Mouse (Mus musculus): ENCODE measurements at regions not wholly inside any gene's neighbourhood (a gene's known extent, or its start where the extent isn't known, plus 50 kb on each side); places are given as distances from the start of the nearest gene placed in this dataset.

DNA sequence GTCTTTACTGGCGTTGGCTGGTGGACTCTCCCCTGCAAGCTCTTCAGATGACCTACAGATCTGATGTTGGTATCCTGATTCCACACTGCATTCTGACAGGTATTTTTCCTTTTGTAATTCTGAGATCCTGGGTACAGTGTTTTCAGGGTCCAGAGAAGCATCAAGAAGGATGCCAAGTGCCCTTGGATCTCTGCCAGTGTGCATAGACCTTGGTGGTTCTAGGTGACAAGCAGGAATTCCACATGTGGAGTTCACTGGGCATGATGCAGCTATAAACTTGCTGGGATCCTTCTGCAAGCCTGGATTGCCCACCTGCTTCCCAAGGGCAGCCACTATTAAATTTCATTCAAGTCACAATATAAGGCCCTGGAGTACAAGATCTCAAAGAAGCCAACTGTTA, 100.0 kb upstream of the Frmd6 start:
- Histone ChIP-seq H3K9ac (ENCODE audit: low read length) (no peak overlapping the region), H3K27ac (replicated peaks; ENCODE audit: low read depth, low read length) (no peak overlapping the region), H3K36me3 (ENCODE audit: control insufficient read depth, insufficient read depth, low read length) (no peaks in the 10 kb centered on the region), H3K9me3 (ENCODE audit: control insufficient read depth, low read length) (no peaks in the 10 kb centered on the region), H3K4me3 (ENCODE audit: low read depth, low read length) (no peak overlapping the region), H3K4me1 (ENCODE audit: control insufficient read depth, insufficient read depth, low read length) (no peaks in the 10 kb centered on the region), H3K4me2 (ENCODE audit: low read depth, severe bottlenecking) (no peak overlapping the region), H3K27me3 (ENCODE audit: control insufficient read depth, insufficient read depth, low read length) (no peaks in the 10 kb centered on the region)
- 91% methylated on average over 1 of the region's 1 CpGs for WGBS
- DNase-seq (ENCODE audit: low spot score) (no peak), ATAC-seq (ENCODE audit: insufficient number of reproducible peaks, low FRiP score, low TSS enrichment, low read depth) (no peak)

DNA sequence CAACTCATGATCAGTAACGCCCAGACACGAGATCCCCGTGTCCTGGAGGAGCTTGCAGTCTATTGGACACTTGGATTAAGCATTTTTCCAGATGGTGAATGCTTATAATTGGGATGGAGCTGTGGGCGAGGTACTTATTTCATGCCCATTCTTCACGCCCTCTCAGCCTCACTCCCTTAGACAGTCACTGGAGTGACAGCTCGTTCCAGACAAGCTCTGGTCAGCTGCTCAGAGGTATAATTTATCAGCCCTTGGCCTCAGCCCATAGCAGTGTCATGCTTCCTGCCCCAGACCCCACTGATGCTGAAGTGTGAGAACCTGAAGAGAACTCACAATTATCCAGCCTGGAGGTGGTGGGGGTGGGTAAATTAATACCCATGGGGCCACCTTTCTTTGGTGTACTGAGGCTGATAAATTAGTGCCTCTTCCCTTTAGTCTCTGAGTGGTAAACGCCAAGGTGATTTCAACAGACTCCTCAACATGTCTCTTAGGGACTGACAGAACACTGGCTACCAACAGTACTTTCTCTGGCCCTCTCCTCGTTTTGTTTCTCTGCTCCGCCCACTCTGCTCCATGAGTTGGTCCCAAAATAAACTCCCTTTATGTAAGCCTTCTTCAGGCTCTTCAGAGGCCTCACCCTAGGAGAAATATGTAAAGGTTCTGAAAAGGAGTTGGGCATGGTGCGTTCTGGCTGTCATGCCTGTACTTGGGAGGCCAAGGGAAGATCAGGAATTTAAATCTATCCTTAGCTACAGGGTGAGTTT, 97.6 kb upstream of the Frmd6 start:
- Histone ChIP-seq H3K36me3 (ENCODE audit: control insufficient read depth, insufficient read depth, low read length) (no peaks in the 10 kb centered on the region), H3K9me3 (ENCODE audit: control insufficient read depth, low read length) (no peaks in the 10 kb centered on the region), H3K4me3 (ENCODE audit: low read depth, low read length) (no peak overlapping the region), H3K4me2 (ENCODE audit: low read depth, severe bottlenecking) (no peak overlapping the region), H3K4me1 (ENCODE audit: control insufficient read depth, insufficient read depth, low read length) (no peaks in the 10 kb centered on the region), H3K27me3 (ENCODE audit: control insufficient read depth, insufficient read depth, low read length) (no peaks in the 10 kb centered on the region), H3K9ac (ENCODE audit: low read length) (no peak overlapping the region), H3K27ac (replicated peaks; ENCODE audit: low read depth, low read length) (no peak overlapping the region)
- no peak for DNase-seq (ENCODE audit: low spot score)
- ATAC-seq (ENCODE audit: insufficient number of reproducible peaks, low FRiP score, low TSS enrichment, low read depth): no peak
- 78% methylated on average over 10 of the region's 10 CpGs for WGBS

DNA sequence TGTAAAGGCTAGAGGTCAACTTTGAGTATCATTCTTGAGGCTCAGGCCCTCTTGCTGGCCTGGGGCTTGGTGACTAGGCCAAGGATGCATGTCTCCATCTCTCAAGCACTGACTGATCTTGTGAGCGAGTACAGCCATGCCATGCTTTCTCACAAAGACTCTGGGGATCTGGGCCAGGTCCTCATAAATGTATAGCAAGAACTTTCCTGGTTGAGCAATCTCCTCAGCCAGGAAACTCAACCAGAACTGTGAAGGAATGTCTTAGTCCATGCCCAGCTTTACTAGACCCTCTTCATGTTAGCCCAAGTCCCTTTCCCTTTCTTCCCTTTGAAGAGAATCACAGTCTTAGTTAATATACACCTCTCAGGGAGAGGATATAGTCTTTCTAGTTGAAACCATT, 96.9 kb upstream of the Frmd6 start:
- no peak overlapping the region for H3K27ac ChIP-seq (replicated peaks; ENCODE audit: low read depth, low read length)

DNA sequence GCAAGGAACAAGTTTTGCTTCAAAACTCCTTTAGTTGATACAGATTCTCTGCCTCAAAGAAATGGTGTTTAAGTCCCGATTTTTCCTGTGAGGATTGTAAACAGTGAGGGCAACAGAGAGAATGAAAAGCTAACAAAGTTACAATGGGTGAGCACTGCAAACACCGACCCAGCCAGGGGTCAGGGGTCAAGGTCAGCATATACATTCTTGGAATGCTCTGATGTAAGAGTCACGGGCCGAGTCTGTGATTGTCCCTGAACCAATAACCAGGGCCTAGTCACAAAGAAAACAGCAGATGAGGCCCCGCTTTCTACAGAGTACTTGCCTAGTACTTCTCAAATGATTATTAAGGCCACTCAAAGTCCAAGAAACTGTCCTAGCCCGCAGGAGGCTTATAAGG, 95.4 kb upstream of the Frmd6 start:
- no peak overlapping the region for H3K9ac ChIP-seq (ENCODE audit: low read length)
- DNase-seq (ENCODE audit: low spot score) (no peak), ATAC-seq (ENCODE audit: insufficient number of reproducible peaks, low FRiP score, low TSS enrichment, low read depth) (no peak)
- no peaks in the 10 kb centered on the region for H3K4me1 ChIP-seq (ENCODE audit: control insufficient read depth, insufficient read depth, low read length)
- H3K27me3 ChIP-seq (ENCODE audit: control insufficient read depth, insufficient read depth, low read length): no peaks in the 10 kb centered on the region
- no peak overlapping the region for H3K27ac ChIP-seq (replicated peaks; ENCODE audit: low read depth, low read length)
- WGBS: 54% methylated on average over 6 of the region's 6 CpGs
- no peak overlapping the region for H3K4me3 ChIP-seq (ENCODE audit: low read depth, low read length)
- no peaks in the 10 kb centered on the region for H3K36me3 ChIP-seq (ENCODE audit: control insufficient read depth, insufficient read depth, low read length)
- no peaks in the 10 kb centered on the region for H3K9me3 ChIP-seq (ENCODE audit: control insufficient read depth, low read length)
- H3K4me2 ChIP-seq (ENCODE audit: low read depth, severe bottlenecking): no peak overlapping the region

More for the DNA sequence above, 96.9 kb upstream of the Frmd6 start:
- no peak overlapping the region for H3K4me2 ChIP-seq (ENCODE audit: low read depth, severe bottlenecking)
- no peaks in the 10 kb centered on the region for H3K4me1 ChIP-seq (ENCODE audit: control insufficient read depth, insufficient read depth, low read length)
- H3K36me3 ChIP-seq (ENCODE audit: control insufficient read depth, insufficient read depth, low read length): no peaks in the 10 kb centered on the region
- H3K9ac ChIP-seq (ENCODE audit: low read length): no peak overlapping the region
- 93% methylated on average over 1 of the region's 1 CpGs for WGBS
- no peak for DNase-seq (ENCODE audit: low spot score)
- H3K27me3 ChIP-seq (ENCODE audit: control insufficient read depth, insufficient read depth, low read length): no peaks in the 10 kb centered on the region
- no peaks in the 10 kb centered on the region for H3K9me3 ChIP-seq (ENCODE audit: control insufficient read depth, low read length)
- ATAC-seq (ENCODE audit: insufficient number of reproducible peaks, low FRiP score, low TSS enrichment, low read depth): no peak
- H3K4me3 ChIP-seq (ENCODE audit: low read depth, low read length): no peak overlapping the region

DNA sequence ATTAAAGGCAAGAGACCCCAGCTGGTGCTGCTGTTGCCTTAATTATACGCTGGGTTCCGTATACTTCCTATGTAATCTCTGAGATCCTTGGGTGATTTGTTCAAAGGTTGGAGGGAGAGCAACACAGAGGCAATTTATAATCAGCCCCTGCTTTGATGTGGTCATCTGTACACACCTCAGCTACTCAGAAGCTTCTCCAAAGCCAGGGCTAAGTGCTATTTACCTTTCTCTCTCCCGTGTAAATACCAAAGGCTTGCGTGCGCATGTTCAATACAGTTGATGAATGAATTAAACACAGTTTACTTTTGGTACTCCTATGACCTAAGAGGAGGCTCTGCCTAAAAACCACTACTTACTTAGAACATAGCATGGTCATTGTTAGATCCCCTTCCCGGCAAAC, 93.8 kb upstream of the Frmd6 start:
- Histone ChIP-seq H3K27ac (replicated peaks; ENCODE audit: low read depth, low read length) (no peak overlapping the region), H3K4me3 (ENCODE audit: low read depth, low read length) (no peak overlapping the region), H3K27me3 (ENCODE audit: control insufficient read depth, insufficient read depth, low read length) (no peaks in the 10 kb centered on the region), H3K4me2 (ENCODE audit: low read depth, severe bottlenecking) (no peak overlapping the region), H3K36me3 (ENCODE audit: control insufficient read depth, insufficient read depth, low read length) (no peaks in the 10 kb centered on the region), H3K9ac (ENCODE audit: low read length) (no peak overlapping the region), H3K9me3 (ENCODE audit: control insufficient read depth, low read length) (no peaks in the 10 kb centered on the region), H3K4me1 (ENCODE audit: control insufficient read depth, insufficient read depth, low read length) (no peaks in the 10 kb centered on the region)
- 77% methylated on average over 6 of the region's 6 CpGs for WGBS
- ATAC-seq (ENCODE audit: insufficient number of reproducible peaks, low FRiP score, low TSS enrichment, low read depth) (no peak), DNase-seq (ENCODE audit: low spot score) (no peak)

DNA sequence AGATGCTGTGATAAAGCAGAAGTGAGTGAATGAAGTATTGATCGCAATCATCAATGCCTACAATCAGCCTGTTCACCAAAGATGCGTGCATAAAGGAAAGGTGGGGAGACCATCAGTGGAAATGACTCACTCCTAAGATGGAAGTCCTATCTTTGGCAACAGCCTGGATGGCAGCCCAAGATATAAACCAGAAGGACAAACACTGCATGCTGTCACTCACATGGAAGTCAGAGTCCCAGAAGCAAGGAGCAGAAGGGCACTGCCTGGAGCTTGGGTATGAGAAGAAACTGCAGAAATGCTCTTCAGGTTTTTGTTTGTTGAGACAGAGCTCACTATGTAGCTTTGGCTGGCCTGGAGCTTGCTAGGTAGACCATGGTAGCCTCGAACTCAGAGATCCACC, 92.7 kb upstream of the Frmd6 start:
- no peak overlapping the region for H3K4me2 ChIP-seq (ENCODE audit: low read depth, severe bottlenecking)
- H3K27ac ChIP-seq (replicated peaks; ENCODE audit: low read depth, low read length): no peak overlapping the region
- H3K4me3 ChIP-seq (ENCODE audit: low read depth, low read length): no peak overlapping the region
- no peaks in the 10 kb centered on the region for H3K9me3 ChIP-seq (ENCODE audit: control insufficient read depth, low read length)
- no peaks in the 10 kb centered on the region for H3K36me3 ChIP-seq (ENCODE audit: control insufficient read depth, insufficient read depth, low read length)
- H3K4me1 ChIP-seq (ENCODE audit: control insufficient read depth, insufficient read depth, low read length): no peaks in the 10 kb centered on the region
- DNase-seq (ENCODE audit: low spot score) (no peak), ATAC-seq (ENCODE audit: insufficient number of reproducible peaks, low FRiP score, low TSS enrichment, low read depth) (no peak)
- H3K9ac ChIP-seq (ENCODE audit: low read length): no peak overlapping the region
- WGBS: 87% methylated on average over 3 of the region's 3 CpGs
- H3K27me3 ChIP-seq (ENCODE audit: control insufficient read depth, insufficient read depth, low read length): no peaks in the 10 kb centered on the region

DNA sequence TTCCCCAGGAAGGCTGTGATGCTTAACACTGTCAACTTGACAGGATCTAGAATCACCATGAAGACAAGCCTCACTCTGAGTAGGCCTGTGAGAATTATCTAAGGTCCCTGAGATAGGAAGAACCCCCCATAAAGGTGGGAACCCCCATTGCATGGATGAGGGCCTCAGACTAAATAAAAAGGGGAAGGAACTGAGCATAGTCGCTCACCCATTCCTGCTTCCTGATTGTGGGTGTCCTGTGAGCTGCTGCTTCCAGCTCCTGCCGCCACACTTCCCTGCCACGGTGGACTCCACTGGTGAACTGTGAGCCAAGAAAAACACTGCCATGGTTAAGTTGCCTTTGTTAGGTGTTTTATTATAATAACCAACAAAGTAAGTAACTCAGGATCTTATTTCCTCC, 86.8 kb upstream of the Frmd6 start:
- Histone ChIP-seq H3K4me3 (ENCODE audit: low read depth, low read length) (no peak overlapping the region), H3K36me3 (ENCODE audit: control insufficient read depth, insufficient read depth, low read length) (no peaks in the 10 kb centered on the region), H3K4me1 (ENCODE audit: control insufficient read depth, insufficient read depth, low read length) (no peaks in the 10 kb centered on the region), H3K9me3 (ENCODE audit: control insufficient read depth, low read length) (no peaks in the 10 kb centered on the region), H3K27me3 (ENCODE audit: control insufficient read depth, insufficient read depth, low read length) (no peaks in the 10 kb centered on the region), H3K27ac (replicated peaks; ENCODE audit: low read depth, low read length) (no peak overlapping the region), H3K4me2 (ENCODE audit: low read depth, severe bottlenecking) (no peak overlapping the region), H3K9ac (ENCODE audit: low read length) (no peak overlapping the region)
- ATAC-seq (ENCODE audit: insufficient number of reproducible peaks, low FRiP score, low TSS enrichment, low read depth) (no peak), DNase-seq (ENCODE audit: low spot score) (no peak)
- WGBS: 95% methylated on average over 3 of the region's 3 CpGs

DNA sequence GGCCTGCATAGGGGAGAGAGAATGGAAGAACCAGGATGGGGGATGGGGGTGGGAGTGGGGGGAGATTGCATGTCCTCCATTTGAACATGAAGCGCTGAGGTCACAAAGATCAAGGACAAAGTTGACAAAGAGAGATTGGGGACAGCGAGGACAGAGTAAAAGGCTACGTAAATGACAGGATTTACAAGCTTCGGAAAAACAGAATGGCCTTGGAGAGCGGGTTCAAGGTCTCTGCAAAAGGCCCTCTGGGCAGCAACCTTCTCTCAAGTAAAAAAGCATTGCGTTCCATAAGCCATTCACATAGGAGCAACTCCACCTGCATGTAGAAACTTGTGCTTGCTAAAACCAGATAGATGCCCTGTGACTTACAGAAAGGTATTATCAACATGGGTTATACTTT, 86.0 kb upstream of the Frmd6 start:
- H3K4me3 ChIP-seq (ENCODE audit: low read depth, low read length): no peak overlapping the region

DNA sequence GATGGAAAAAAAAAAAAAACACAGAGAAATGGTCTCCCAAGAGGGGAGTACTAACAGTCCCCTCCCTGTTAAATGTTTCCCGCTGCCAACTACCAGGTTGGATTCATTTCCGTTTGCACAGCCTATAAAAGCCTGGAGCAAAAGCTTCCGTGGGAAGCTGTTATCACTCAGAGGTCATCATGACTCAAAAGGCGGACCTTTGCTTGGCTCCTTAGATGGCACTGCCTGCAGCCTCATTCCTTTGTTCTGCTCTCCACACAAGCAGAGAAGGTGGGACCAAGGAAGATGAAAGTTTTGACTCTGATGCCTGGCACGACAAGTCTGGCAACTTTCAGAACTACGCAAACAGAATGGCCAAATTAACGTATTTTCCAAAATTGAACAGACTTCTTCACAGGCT, 85.5 kb upstream of the Frmd6 start:
- DNase-seq (ENCODE audit: low spot score) (no peak), ATAC-seq (ENCODE audit: insufficient number of reproducible peaks, low FRiP score, low TSS enrichment, low read depth) (no peak)
- Histone ChIP-seq H3K9me3 (ENCODE audit: control insufficient read depth, low read length) (no peaks in the 10 kb centered on the region), H3K36me3 (ENCODE audit: control insufficient read depth, insufficient read depth, low read length) (no peaks in the 10 kb centered on the region), H3K27me3 (ENCODE audit: control insufficient read depth, insufficient read depth, low read length) (no peaks in the 10 kb centered on the region), H3K4me3 (ENCODE audit: low read depth, low read length) (no peak overlapping the region), H3K9ac (ENCODE audit: low read length) (no peak overlapping the region), H3K4me1 (ENCODE audit: control insufficient read depth, insufficient read depth, low read length) (no peaks in the 10 kb centered on the region), H3K4me2 (ENCODE audit: low read depth, severe bottlenecking) (no peak overlapping the region), H3K27ac (replicated peaks; ENCODE audit: low read depth, low read length) (no peak overlapping the region)
- WGBS: 62% methylated on average over 7 of the region's 7 CpGs

More for the DNA sequence above, 86.0 kb upstream of the Frmd6 start:
- no peak overlapping the region for H3K9ac ChIP-seq (ENCODE audit: low read length)
- H3K36me3 ChIP-seq (ENCODE audit: control insufficient read depth, insufficient read depth, low read length): no peaks in the 10 kb centered on the region
- H3K9me3 ChIP-seq (ENCODE audit: control insufficient read depth, low read length): no peaks in the 10 kb centered on the region
- H3K27me3 ChIP-seq (ENCODE audit: control insufficient read depth, insufficient read depth, low read length): no peaks in the 10 kb centered on the region
- 78% methylated on average over 6 of the region's 6 CpGs for WGBS
- DNase-seq (ENCODE audit: low spot score) (no peak), ATAC-seq (ENCODE audit: insufficient number of reproducible peaks, low FRiP score, low TSS enrichment, low read depth) (no peak)
- no peak overlapping the region for H3K4me2 ChIP-seq (ENCODE audit: low read depth, severe bottlenecking)
- no peaks in the 10 kb centered on the region for H3K4me1 ChIP-seq (ENCODE audit: control insufficient read depth, insufficient read depth, low read length)
- no peak overlapping the region for H3K27ac ChIP-seq (replicated peaks; ENCODE audit: low read depth, low read length)
